Mouse (Mus musculus) small intestine, adult 2 months (tissue): ENCODE data around the gene Tns1. TPM values are rescaled to one million over a fixed set of nuclear protein-coding genes. Genes with fewer than 3 reads are reported as not detected.

Source experiments
- H3K27ac ChIP-seq: fragments of 200-500 bp; 2 replicates; pipeline ENCODE4 v1.5.1; 2012; ENCODE audit warnings: low read depth, low read length, control low read depth, inconsistent platforms; ENCODE audit not compliant: insufficient read depth
- H3K27me3 ChIP-seq: fragments of 200-500 bp; 2 replicates; pipeline ENCODE4 v1.6.1; 2012; ENCODE audit warnings: mild to moderate bottlenecking, moderate library complexity, low read length, inconsistent platforms; ENCODE audit not compliant: control insufficient read depth, insufficient read depth
- H3K36me3 ChIP-seq: fragments of 200-500 bp; 2 replicates; pipeline ENCODE4 v1.6.1; 2012; ENCODE audit warnings: mild to moderate bottlenecking, low read length, control low read depth, inconsistent platforms; ENCODE audit not compliant: control insufficient read depth, insufficient read depth
- H3K4me1 ChIP-seq: fragments of 200-500 bp; 2 replicates; pipeline ENCODE4 v1.6.1; 2012; ENCODE audit warnings: low read length, inconsistent platforms, mixed read lengths; ENCODE audit not compliant: control insufficient read depth, insufficient read depth, insufficient read length
- H3K4me3 ChIP-seq: fragments of 200-500 bp; 2 replicates; pipeline ENCODE4 v1.5.1; 2012; ENCODE audit warnings: low read depth, mild to moderate bottlenecking, control low read depth, inconsistent platforms, low read length, moderate library complexity
- CTCF ChIP-seq: fragments of 200-500 bp; IDR thresholded peaks from 2 replicates; pipeline ENCODE4 v1.5.1; 2012; ENCODE audit warnings: low read depth, mild to moderate bottlenecking, control low read depth, inconsistent platforms, low read length, moderate library complexity, mixed read lengths; ENCODE audit not compliant: insufficient replicate concordance, insufficient read length; ENCODE audit errors: extremely low read depth
- POLR2A ChIP-seq: fragments of 200-500 bp; IDR thresholded peaks from 2 replicates; pipeline ENCODE4 v1.6.1; 2012; ENCODE audit warnings: low read depth, mild to moderate bottlenecking, control low read depth, inconsistent platforms, low read length, moderate library complexity
- whole genome bisulfite sequencing: fragments of 180-500 bp; shearing (Covaris S2); methylation state at CpG from one replicate; pipeline ENCODE4 v1.1.7; 2018; 5-methylcytosine and 5-hydroxymethylcytosine counted together
- polyA plus RNA-seq: library from polyadenylated mRNA; depleted of rRNA; stranded (reverse); fragments of >200 nt; gene quantifications from 2 replicates; pipeline ENCODE4 v1.2.3, GENCODE M21; 2012

Tns1 gene
- polyA plus RNA-seq, 1 experiment = 79.6 TPM

- TF ChIP-seq CTCF (no peak), POLR2A (no peak)
- Histone ChIP-seq H3K27me3 (no peaks in the 10 kb centered on the region), H3K4me1 (peaks cover 2% of the 10 kb centered on the region; the same call in 1 of the 2 replicates), H3K36me3 (no peaks in the 10 kb centered on the region), H3K27ac (peak overlapping the region; percentile 60), H3K4me3 (no peak overlapping the region)
- WGBS = 20% methylated on average over 5 of the region's 5 CpGs
Observed at GRCm38 (mm10) chr1:74008498-74008897, 115.8 kb downstream of the Tns1 start.

- TF ChIP-seq CTCF (no peak), POLR2A (no peak)
- Histone ChIP-seq H3K4me1 (peaks cover 2% of the 10 kb centered on the region; the same call in 1 of the 2 replicates), H3K4me3 (no peak overlapping the region), H3K27ac (peak overlapping the region; percentile 60), H3K36me3 (no peaks in the 10 kb centered on the region), H3K27me3 (no peaks in the 10 kb centered on the region)
- 43% methylated on average over 7 of the region's 7 CpGs for WGBS
Observed at GRCm38 (mm10) chr1:74007398-74008050, 116.7 kb downstream of the Tns1 start.

GRCm38 (mm10) chr1:74005020-74005419 is 119.2 kb downstream of the Tns1 start:
- WGBS = 66% methylated on average over 3 of the region's 3 CpGs
- TF ChIP-seq CTCF = no peak
- no peak for TF ChIP-seq POLR2A
- H3K27me3 ChIP-seq = no peaks in the 10 kb centered on the region
- H3K36me3 ChIP-seq = no peaks in the 10 kb centered on the region
- H3K27ac ChIP-seq = no peak overlapping the region
- H3K4me1 ChIP-seq = peaks cover 3% of the 10 kb centered on the region; the same call in 1 of the 2 replicates
- H3K4me3 ChIP-seq = no peak overlapping the region

GRCm38 (mm10) chr1:74003723-74004122 is 120.5 kb downstream of the Tns1 start:
- Histone ChIP-seq H3K4me1 (peaks cover 10% of the 10 kb centered on the region; the same call in 1 of the 2 replicates), H3K27ac (no peak overlapping the region), H3K36me3 (no peaks in the 10 kb centered on the region), H3K27me3 (no peaks in the 10 kb centered on the region), H3K4me3 (no peak overlapping the region)
- no peak for TF ChIP-seq CTCF
- WGBS = 52% methylated on average over 2 of the region's 2 CpGs

GRCm38 (mm10) chr1:74001449-74001820 is 122.8 kb downstream of the Tns1 start:
- no peaks in the 10 kb centered on the region for H3K36me3 ChIP-seq
- WGBS = 39% methylated on average over 10 of the region's 10 CpGs
- peak overlapping the region; percentile 15; the same call in 1 of the 2 replicates for H3K27ac ChIP-seq
- H3K27me3 ChIP-seq = no peaks in the 10 kb centered on the region
- peaks cover 12% of the 10 kb centered on the region; the same call in 1 of the 2 replicates for H3K4me1 ChIP-seq
- H3K4me3 ChIP-seq = no peak overlapping the region
- TF ChIP-seq CTCF = no peak
- TF ChIP-seq POLR2A = no peak

- TF ChIP-seq POLR2A (no peak), CTCF (no peak)
- Histone ChIP-seq H3K4me1 (peaks cover 12% of the 10 kb centered on the region; the same call in 1 of the 2 replicates), H3K27ac (peak overlapping the region; percentile 43; the same call in 1 of the 2 replicates)
Observed at GRCm38 (mm10) chr1:74000810-74001448, 123.3 kb downstream of the Tns1 start.

GRCm38 (mm10) chr1:74000191-74000651 is 124.0 kb downstream of the Tns1 start:
- no peak for TF ChIP-seq CTCF
- no peak for TF ChIP-seq POLR2A
- 42% methylated on average over 5 of the region's 5 CpGs for WGBS
- Histone ChIP-seq H3K27me3 (no peaks in the 10 kb centered on the region), H3K4me1 (peaks cover 12% of the 10 kb centered on the region; the same call in 1 of the 2 replicates), H3K4me3 (no peak overlapping the region), H3K36me3 (no peaks in the 10 kb centered on the region), H3K27ac (peak overlapping the region; percentile 71)

More at GRCm38 (mm10) chr1:74000810-74001448, 123.3 kb downstream of the Tns1 start:
- Histone ChIP-seq H3K36me3 (no peaks in the 10 kb centered on the region), H3K4me3 (no peak overlapping the region), H3K27me3 (no peaks in the 10 kb centered on the region)
- 56% methylated on average over 2 of the region's 2 CpGs for WGBS
